Mouse (Mus musculus): ENCODE measurements around the gene Eef1akmt3. TPM values are rescaled to one million over a fixed set of nuclear protein-coding genes. Genes with fewer than 3 reads are reported as not detected.
"Not testable (repeated sequence)": the region's sequence is repeated elsewhere in the genome, so short reads cannot be mapped to it uniquely, and the experiment has no call there.

The Eef1akmt3 gene
- total RNA-seq, 2 experiments from 2014 or later, result not detected

DNA sequence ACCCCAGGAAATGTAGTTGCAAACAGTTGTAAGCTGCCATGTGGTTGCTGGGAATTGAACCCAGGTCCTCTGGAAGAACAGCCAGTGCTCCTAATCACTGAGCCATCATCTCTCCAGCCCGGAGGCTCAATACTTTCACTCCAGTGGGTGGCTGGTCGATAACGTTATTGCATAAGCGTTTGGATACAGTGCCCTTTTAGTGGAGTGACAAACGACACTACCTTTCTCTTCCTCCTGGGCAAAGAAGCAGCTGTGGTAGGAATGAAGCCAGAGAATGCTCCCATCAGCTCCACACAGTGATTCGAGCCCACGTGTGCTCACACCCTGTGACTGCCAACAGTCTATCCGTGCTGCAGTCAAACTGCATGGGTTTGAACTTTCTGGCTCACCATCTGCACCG is 29.9 kb upstream of the Eef1akmt3 start:
- ATAC-seq (ENCODE audit: poor library complexity, severe bottlenecking), result no peak

- ATAC-seq (ENCODE audit: poor library complexity, severe bottlenecking), result peak; percentile 77
Measured at GRCm38 (mm10) chr10:127070190-127071121, 29.1 kb upstream of the Eef1akmt3 start, which contains the start of gene Tspan31. Gene Tspan31 (minus strand): TSS chr10:127070264.

DNA sequence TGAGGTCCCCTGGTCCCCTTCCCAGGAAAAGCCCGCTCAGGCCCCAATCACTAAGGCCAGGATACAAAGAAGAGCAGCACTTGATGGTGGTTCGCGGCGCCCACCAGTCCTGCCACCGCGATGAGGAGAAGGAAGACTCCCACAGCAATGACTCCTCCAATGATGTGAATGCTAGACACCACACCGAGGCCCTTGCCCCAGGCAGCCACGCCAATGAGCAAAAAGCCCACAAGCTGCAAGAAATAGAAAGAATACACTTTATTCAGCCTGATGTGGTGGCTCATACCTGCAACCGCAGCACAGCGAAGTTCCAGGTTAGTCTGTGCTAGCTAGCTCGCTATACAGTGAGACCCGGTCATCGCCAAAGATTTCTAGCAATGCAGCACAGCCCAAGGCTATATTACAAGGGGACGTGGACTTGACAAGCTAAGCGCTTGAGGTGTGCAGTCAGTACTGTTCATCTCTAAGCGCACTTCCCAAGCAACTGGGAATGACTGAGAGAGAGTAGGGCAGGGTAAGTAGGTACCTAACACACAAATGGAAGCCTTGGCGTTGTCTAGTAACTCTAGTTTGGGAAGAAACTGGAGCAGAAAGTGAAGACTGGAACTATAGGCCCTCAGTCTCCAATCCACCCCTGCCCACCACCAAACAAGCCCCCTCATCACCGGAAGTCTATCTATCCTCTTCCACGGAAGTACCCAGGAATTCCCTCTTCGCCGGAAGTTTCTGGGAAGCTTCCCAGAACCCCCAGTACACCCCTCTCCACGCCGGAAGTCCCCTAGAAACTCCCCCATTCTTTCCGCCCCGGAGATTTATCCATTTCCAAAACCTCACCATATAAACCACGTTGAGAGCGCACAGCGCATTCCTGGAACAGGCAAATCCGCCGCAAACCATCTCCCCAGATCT is 28.2 kb upstream of the Eef1akmt3 start:
- 0 out of 2 replicates have a peak, but pooled peaks have one; percentile 9 for ATAC-seq (ENCODE audit: poor library complexity, severe bottlenecking)

- ATAC-seq (ENCODE audit: poor library complexity, severe bottlenecking), result peak; percentile 20; the same call in 1 of the 2 replicates
Measured at GRCm38 (mm10) chr10:127068360-127069038, 27.2 kb upstream of the Eef1akmt3 start.

DNA sequence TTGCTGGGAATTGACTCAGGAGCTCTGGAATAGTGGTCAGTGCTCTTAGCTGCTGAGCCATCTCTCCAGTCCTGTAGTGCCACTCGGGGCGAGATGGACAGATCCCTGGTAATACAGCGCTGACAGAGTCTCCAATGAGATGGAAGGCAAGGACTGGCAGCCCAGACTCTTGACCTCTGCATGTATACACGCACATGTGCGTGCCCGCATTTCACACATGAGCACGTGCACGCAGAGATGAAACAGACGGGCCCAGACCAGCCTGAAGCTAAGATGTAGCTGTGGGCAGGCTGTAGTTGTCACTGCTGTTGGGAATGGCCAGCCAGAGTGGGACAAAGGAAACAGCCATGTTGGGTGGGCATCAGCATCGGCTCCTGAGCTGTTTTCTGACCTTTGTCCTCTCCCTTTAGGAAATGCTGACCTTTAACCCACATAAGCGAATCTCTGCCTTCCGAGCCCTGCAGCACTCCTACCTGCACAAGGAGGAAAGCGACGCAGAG is 25.3 kb upstream of the Eef1akmt3 start:
- ATAC-seq (ENCODE audit: poor library complexity, severe bottlenecking), result no peak

GRCm38 (mm10) chr10:127065981-127066380 is 24.7 kb upstream of the Eef1akmt3 start:
- no peak for ATAC-seq (ENCODE audit: poor library complexity, severe bottlenecking)

GRCm38 (mm10) chr10:127063913-127064870 is 22.9 kb upstream of the Eef1akmt3 start:
- ATAC-seq (ENCODE audit: poor library complexity, severe bottlenecking), result no peak

- ATAC-seq (ENCODE audit: poor library complexity, severe bottlenecking), result peak; percentile 76
Measured at GRCm38 (mm10) chr10:127063239-127063872, 22.0 kb upstream of the Eef1akmt3 start, which contains the start of gene Cdk4. Gene Cdk4 (plus strand): TSS chr10:127063534.

DNA sequence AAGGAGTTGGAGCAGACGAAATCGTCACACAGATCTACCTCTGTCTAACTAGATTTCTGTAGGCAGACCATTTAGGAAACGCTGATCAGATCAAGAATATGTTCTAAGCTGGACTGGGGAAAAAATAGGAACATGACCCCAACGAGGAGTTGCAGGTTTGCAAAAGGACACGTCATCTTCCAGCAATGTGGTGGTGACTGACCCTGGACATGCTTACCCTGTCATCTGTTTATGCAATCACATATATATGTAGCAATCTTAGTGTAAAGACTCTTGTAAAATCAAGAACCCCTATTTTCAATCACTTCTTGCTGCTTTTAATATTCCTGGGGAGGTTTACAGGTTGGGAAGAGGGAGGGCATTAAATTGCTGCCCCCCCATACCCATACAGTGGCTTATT is 21.2 kb upstream of the Eef1akmt3 start:
- ATAC-seq (ENCODE audit: poor library complexity, severe bottlenecking), result peak; percentile 16; the same call in 1 of the 2 replicates

- not testable (repeated sequence) for ATAC-seq (ENCODE audit: poor library complexity, severe bottlenecking)
Measured at GRCm38 (mm10) chr10:127062101-127062500, 20.8 kb upstream of the Eef1akmt3 start.

GRCm38 (mm10) chr10:127061513-127061912 is 20.2 kb upstream of the Eef1akmt3 start:
- ATAC-seq (ENCODE audit: poor library complexity, severe bottlenecking), result no peak

DNA sequence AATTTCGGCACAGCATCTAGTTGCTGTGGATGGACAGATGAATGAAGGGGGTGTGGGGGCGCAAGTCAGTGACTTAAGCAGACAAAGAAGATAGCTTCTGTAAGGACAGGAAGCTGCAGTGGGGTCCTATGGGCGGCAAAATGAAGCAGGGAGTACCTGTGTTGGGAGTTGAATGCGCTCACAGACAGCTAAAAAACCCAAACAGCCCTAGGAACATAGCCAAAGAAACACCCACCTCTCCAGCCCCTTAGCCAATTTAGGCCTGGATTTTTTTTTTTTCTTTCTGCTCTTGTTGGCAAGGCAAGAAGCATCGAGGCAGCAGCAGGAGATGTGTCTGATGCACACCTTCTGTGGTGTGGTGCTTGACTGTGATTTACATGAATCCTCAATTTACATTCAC is 19.8 kb upstream of the Eef1akmt3 start:
- no peak for ATAC-seq (ENCODE audit: poor library complexity, severe bottlenecking)

DNA sequence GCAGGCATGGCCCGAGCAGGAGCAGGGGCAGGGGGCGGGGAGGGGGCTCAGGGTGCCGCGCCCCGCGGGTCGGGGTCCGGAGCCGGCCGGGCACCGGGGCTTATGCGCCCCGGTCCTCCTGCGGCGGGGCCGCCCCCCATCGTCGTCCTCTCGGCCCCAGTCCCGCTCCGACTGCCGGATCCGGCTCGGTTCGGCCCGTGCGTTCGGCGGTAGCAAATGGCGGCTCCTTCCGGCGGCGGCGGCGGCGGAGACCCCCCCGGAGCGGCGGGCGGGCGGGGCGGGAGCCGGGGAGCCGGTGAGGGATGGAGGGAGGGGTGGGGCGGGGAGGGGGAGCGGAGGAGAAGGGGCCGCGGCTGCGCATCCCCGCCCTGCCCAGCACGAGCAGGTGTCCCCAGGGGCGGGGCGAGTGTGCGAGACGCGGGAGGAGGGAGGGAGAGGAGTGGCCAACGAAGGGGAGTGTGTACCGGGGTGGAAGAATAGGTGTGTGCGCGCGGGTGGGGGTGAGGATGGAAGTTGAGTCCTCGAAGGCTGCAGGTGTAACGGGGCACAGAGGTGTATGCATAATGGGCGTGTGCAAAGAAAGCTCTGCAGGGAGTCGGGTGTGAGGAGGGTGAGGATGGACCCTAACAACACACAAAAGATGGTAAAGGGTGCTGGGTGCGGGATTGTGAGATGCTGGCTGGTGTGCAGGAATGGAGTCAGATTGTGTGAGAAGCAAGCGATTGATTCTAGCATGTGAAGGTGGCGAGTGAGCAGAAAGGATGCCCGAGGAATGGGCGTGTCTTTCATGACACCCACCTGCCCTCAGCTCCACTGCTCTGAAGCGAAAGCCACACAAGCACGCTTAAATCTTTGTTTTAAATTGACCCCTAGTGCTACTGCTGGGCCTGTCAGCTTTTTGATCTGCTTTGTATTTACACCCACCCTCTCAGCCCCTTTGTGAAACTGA is 18.9 kb upstream of the Eef1akmt3 start, which contains the start of gene March9:
TSS of gene March9 (minus strand) at position 217 of the 949 bp plus-strand sequence.
- ATAC-seq (ENCODE audit: poor library complexity, severe bottlenecking), result no peak

DNA sequence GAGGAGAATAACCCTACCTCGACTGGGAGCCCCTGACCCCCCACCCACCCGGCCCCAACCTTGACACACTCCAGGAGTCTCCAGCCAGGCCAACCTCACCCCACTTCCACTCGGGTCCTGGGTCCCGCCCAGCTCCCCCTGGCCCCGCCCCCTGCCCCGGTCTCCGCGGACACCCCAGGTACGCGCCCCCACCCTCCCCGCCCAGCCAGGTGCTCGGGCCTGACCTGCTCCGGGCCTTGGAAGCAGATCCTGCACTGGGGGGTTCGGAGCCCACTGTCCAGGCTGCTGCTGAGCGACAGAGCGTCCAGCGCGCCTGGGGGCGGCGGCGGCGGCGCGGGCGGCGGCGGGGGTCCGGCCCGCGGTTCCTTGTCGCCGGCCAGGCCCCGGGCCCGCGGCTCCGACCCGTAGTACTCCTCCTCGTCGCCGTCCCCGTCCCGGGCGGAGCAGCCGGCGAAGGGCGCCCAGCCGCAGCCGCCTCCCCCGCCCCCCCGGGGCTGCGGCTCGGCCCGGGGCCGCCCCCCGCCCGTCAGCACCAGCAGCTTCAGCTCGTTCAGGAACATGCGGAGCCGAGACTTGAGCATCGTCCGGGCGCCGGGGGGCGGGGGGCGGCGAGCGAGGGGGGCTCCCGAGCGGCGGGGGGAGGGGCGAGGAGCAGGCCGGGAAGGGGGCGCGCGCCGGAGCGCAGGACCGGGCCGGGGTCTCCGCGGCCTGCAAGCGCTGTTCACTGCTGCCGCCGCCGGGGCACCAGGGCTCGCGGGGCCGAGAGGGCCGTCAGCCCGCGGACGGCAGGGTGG is 18.1 kb upstream of the Eef1akmt3 start:
- no peak for ATAC-seq (ENCODE audit: poor library complexity, severe bottlenecking)

DNA sequence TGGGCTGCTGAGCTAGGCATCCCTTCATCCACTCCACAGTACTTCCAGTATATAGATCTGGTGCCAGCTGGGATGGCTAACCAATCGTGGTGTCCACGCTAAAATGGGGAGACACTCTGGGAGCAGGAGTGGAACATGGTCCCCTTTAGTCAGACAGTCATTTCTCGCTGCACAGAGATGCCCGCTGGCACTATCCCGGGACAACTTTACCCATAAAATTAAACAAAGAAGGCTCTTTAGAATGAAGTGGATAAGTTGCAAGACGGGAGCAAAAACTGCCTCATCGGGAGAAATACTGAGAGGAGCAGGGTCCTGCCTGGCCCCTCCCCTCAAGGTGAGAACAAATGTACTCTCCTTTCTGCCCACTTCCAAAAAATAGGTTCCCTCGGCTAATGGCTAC is 17.4 kb upstream of the Eef1akmt3 start:
- no peak for ATAC-seq (ENCODE audit: poor library complexity, severe bottlenecking)

DNA sequence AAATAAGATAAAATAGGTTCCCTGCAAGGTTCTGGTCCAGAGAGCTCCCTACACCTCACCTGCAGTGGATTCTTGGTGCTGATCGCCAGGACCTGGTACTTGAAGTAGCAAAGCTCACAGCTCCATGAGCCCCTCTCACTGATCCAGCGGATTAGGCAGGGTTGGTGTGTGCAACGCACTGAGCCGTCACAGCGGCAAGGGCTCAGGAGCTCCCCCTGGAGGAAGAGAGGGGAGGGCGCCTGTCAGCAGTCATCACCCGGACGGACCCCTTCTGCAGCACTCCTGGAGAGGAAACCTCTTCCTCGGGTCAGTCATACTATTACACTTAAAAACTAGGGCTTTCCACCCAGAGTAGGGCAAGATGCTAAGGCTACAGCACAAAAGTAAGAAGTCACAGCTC is 16.8 kb upstream of the Eef1akmt3 start:
- ATAC-seq (ENCODE audit: poor library complexity, severe bottlenecking), result peak; percentile 83

DNA sequence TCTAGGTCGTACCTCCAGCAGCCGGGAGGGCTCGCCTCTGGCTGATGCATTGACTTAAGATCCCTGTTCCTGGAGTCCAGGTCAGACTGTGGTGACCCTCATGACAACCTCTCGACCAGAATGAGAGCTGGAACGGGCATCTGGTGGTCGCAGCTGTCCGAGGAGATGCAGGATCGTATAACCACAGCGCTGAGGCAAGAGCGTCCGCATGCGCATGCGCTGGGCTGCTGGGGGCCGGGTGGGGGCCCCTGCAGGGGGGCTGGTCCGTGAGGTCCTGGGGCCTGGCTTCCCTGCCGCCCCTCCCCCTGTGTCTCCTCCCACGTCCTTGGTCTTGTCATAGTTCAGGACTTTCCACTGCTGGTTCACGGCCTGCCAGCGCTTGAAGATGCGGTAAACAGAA is 15.2 kb upstream of the Eef1akmt3 start:
- ATAC-seq (ENCODE audit: poor library complexity, severe bottlenecking), result no peak

Data from megakaryocyte, adult 5-6 weeks (primary cell).